Mouse (Mus musculus): ENCODE measurements at regions not wholly inside any gene's neighbourhood (a gene's known extent, or its start where the extent isn't known, plus 50 kb on each side); places are given as distances from the start of the nearest gene placed in this dataset.
A peak's percentile ranks its signal among the peaks of the same experiment; 100 is the strongest.

GRCm38 (mm10) chr11:90775752-90776151 lies 87.6 kb upstream of the Tom1l1 start:
- no peaks in the 10 kb centered on the region for H3K9me3 ChIP-seq (replicated peaks)
- H3K4me3 ChIP-seq: no peak overlapping the region
- peaks cover 7% of the 10 kb centered on the region; the same call in 1 of the 2 replicates for H3K4me1 ChIP-seq
- no peak overlapping the region for H3K27ac ChIP-seq
- H3K9ac ChIP-seq: no peak overlapping the region
- ATAC-seq: 0 out of 2 replicates have a peak, but pooled peaks have one; percentile 41
- H3K4me2 ChIP-seq: no peak overlapping the region
- H3K36me3 ChIP-seq (ENCODE audit: poor library complexity, severe bottlenecking): no peaks in the 10 kb centered on the region
- no peaks in the 10 kb centered on the region for H3K27me3 ChIP-seq
- WGBS: 18% methylated on average over 1 of the region's 1 CpGs

- Histone ChIP-seq H3K4me3 (no peak overlapping the region), H3K4me2 (no peak overlapping the region), H3K9ac (no peak overlapping the region), H3K4me1 (no peaks in the 10 kb centered on the region), H3K36me3 (ENCODE audit: poor library complexity, severe bottlenecking) (no peaks in the 10 kb centered on the region), H3K9me3 (replicated peaks) (no peaks in the 10 kb centered on the region), H3K27me3 (no peaks in the 10 kb centered on the region), H3K27ac (no peak overlapping the region)
- no peak for ATAC-seq
- WGBS: 90% methylated on average over 2 of the region's 2 CpGs
These were observed 67.8 kb upstream of the Tom1l1 start for GRCm38 (mm10) chr11:90755981-90756380.

GRCm38 (mm10) chr11:90748448-90748847 lies 60.3 kb upstream of the Tom1l1 start:
- Histone ChIP-seq H3K4me3 (no peak overlapping the region), H3K9ac (no peak overlapping the region), H3K4me1 (no peaks in the 10 kb centered on the region), H3K27ac (no peak overlapping the region), H3K4me2 (no peak overlapping the region), H3K27me3 (no peaks in the 10 kb centered on the region), H3K9me3 (replicated peaks) (no peaks in the 10 kb centered on the region), H3K36me3 (ENCODE audit: poor library complexity, severe bottlenecking) (no peaks in the 10 kb centered on the region)
- no peak for ATAC-seq
- WGBS: 72% methylated on average over 3 of the region's 3 CpGs

GRCm38 (mm10) chr11:90741952-90742617 lies 53.9 kb upstream of the Tom1l1 start:
- H3K4me3 ChIP-seq: no peak overlapping the region
- H3K36me3 ChIP-seq (ENCODE audit: poor library complexity, severe bottlenecking): no peaks in the 10 kb centered on the region
- no peak for ATAC-seq
- H3K4me2 ChIP-seq: no peak overlapping the region
- no peaks in the 10 kb centered on the region for H3K9me3 ChIP-seq (replicated peaks)
- no peak overlapping the region for H3K27ac ChIP-seq
- no peak overlapping the region for H3K9ac ChIP-seq
- no peaks in the 10 kb centered on the region for H3K27me3 ChIP-seq
- no peaks in the 10 kb centered on the region for H3K4me1 ChIP-seq
- WGBS: 64% methylated on average over 10 of the region's 10 CpGs

GRCm38 (mm10) chr11:90739501-90739900 lies 51.3 kb upstream of the Tom1l1 start:
- H3K4me2 ChIP-seq: no peak overlapping the region
- no peak overlapping the region for H3K27ac ChIP-seq
- ATAC-seq: no peak
- no peaks in the 10 kb centered on the region for H3K4me1 ChIP-seq
- H3K36me3 ChIP-seq (ENCODE audit: poor library complexity, severe bottlenecking): no peaks in the 10 kb centered on the region
- 68% methylated on average over 3 of the region's 3 CpGs for WGBS
- H3K9ac ChIP-seq: no peak overlapping the region
- H3K9me3 ChIP-seq (replicated peaks): no peaks in the 10 kb centered on the region
- H3K27me3 ChIP-seq: no peaks in the 10 kb centered on the region
- H3K4me3 ChIP-seq: no peak overlapping the region

- 72% methylated on average over 2 of the region's 2 CpGs for WGBS
- no peak for ATAC-seq
- Histone ChIP-seq H3K27ac (no peak overlapping the region), H3K4me1 (no peaks in the 10 kb centered on the region), H3K36me3 (ENCODE audit: poor library complexity, severe bottlenecking) (no peaks in the 10 kb centered on the region), H3K27me3 (no peaks in the 10 kb centered on the region), H3K9ac (no peak overlapping the region), H3K4me2 (no peak overlapping the region), H3K4me3 (no peak overlapping the region), H3K9me3 (replicated peaks) (no peaks in the 10 kb centered on the region)
These were observed 50.6 kb upstream of the Tom1l1 start for GRCm38 (mm10) chr11:90738741-90739140.

Data from forebrain, embryonic 13.5 days (tissue).